Mouse (Mus musculus) CH12.LX (cell line): Measurements from ENCODE around the gene Trib3. TPM values are rescaled to one million over a fixed set of nuclear protein-coding genes. Genes with fewer than 3 reads are reported as not detected.

Experiments
- DNase-seq: peaks from one replicate; pipeline ENCODE4 v3.0.0-alpha.2; 2013; ENCODE audit errors: extremely low read depth
- H3K27ac ChIP-seq: 2 replicates; pipeline ENCODE4 v1.5.1; 2012; ENCODE audit warnings: low read depth, mild to moderate bottlenecking, control low read depth, moderate library complexity; ENCODE audit not compliant: insufficient read depth
- H3K27me3 ChIP-seq: replicated peaks from 2 replicates; pipeline ENCODE3; 2012; ENCODE audit warnings: inconsistent platforms
- H3K36me3 ChIP-seq, 2 experiments: replicated peaks in 1 of 2; 2 replicates each; pipeline versions ENCODE3 to v1.6.1; 2012; ENCODE audit warnings: inconsistent platforms in 1 of 2, low read length in 1 of 2, mild to moderate bottlenecking in 1 of 2, mixed read lengths in 1 of 2, moderate library complexity in 1 of 2; ENCODE audit not compliant: control insufficient read depth in 1 of 2, insufficient read depth in 1 of 2
- H3K4me1 ChIP-seq, 2 experiments: 2 replicates each; pipeline ENCODE4 v1.6.1; 2012; ENCODE audit warnings: inconsistent platforms in 1 of 2, moderate library complexity in 1 of 2; ENCODE audit not compliant: insufficient read depth in 2 of 2, control insufficient read depth in 1 of 2
- H3K4me2 ChIP-seq: 2 replicates; pipeline ENCODE4 v1.6.1; 2012; ENCODE audit warnings: low read depth, mild to moderate bottlenecking, control low read depth; ENCODE audit not compliant: poor library complexity, insufficient read depth, severe bottlenecking
- H3K4me3 ChIP-seq, 3 experiments: fragments of 150-350 bp in 1 of 3; sonication (generic) in 1 of 3; replicated peaks in 1 of 3; 2 replicates each; pipeline versions ENCODE3 to v1.5.1; 2011 to 2012; ENCODE audit warnings: low read depth in 2 of 3, low read length in 2 of 3, mild to moderate bottlenecking in 2 of 3, moderate library complexity in 2 of 3, control low read depth in 1 of 3, improper control_type of control experiment in 1 of 3, inconsistent platforms in 1 of 3, mixed read lengths in 1 of 3; ENCODE audit not compliant: poor library complexity in 1 of 3
- H3K79me2 ChIP-seq: replicated peaks from 2 replicates; pipeline ENCODE4 v1.6.1; 2012; ENCODE audit warnings: mild to moderate bottlenecking, moderate library complexity; ENCODE audit not compliant: control insufficient read depth, poor library complexity, insufficient read depth, severe bottlenecking; ENCODE audit errors: extremely low read depth
- H3K9ac ChIP-seq: 2 replicates; pipeline ENCODE4 v1.6.1; 2012; ENCODE audit warnings: low read depth, mild to moderate bottlenecking, control low read depth, moderate library complexity; ENCODE audit not compliant: insufficient read depth
- H3K9me3 ChIP-seq: replicated peaks from 2 replicates; pipeline ENCODE3; 2012; ENCODE audit warnings: low read length, inconsistent platforms, mixed read lengths
- BHLHE40 ChIP-seq: IDR thresholded peaks from 2 replicates; pipeline ENCODE4 v1.6.1; 2011; ENCODE audit warnings: mild to moderate bottlenecking, low read depth, low read length, improper control_type of control experiment
- CHD1 ChIP-seq: IDR thresholded peaks from 2 replicates; pipeline ENCODE4 v1.6.1; 2012; ENCODE audit warnings: low read depth, low read length, improper control_type of control experiment, inconsistent platforms
- CTCF ChIP-seq, 2 experiments: IDR thresholded peaks in 1 of 2; conservative IDR thresholded peaks in 1 of 2; 2 replicates each; pipeline ENCODE4 v1.5.1; 2011 to 2012; ENCODE audit warnings: low read depth in 2 of 2, low read length in 2 of 2, improper control_type of control experiment in 1 of 2, inconsistent platforms in 1 of 2, mild to moderate bottlenecking in 1 of 2, moderate library complexity in 1 of 2
- GABPA ChIP-seq: IDR thresholded peaks from 2 replicates; pipeline ENCODE4 v1.6.1; 2012; ENCODE audit warnings: low read depth, low read length, improper control_type of control experiment, inconsistent platforms; ENCODE audit not compliant: insufficient replicate concordance
- IRF4 ChIP-seq: IDR thresholded peaks from 2 replicates; pipeline ENCODE4 v1.6.1; 2014; ENCODE audit warnings: low read depth, mild to moderate bottlenecking, inconsistent platforms, low read length, improper control_type of control experiment
- JUND ChIP-seq: conservative IDR thresholded peaks from 2 replicates; pipeline ENCODE4 v1.6.1; 2011; ENCODE audit warnings: low read depth, low read length, improper control_type of control experiment
- MAFK ChIP-seq: IDR thresholded peaks from 2 replicates; pipeline ENCODE4 v1.6.1; 2011; ENCODE audit warnings: low read length, improper control_type of control experiment; ENCODE audit not compliant: insufficient replicate concordance
- MAX ChIP-seq: IDR thresholded peaks from 2 replicates; pipeline ENCODE4 v1.6.1; 2011; ENCODE audit warnings: low read length, improper control_type of control experiment
- MAZ ChIP-seq: IDR thresholded peaks from 2 replicates; pipeline ENCODE4 v1.6.1; 2012; ENCODE audit warnings: low read depth, mild to moderate bottlenecking, inconsistent platforms, low read length, improper control_type of control experiment, moderate library complexity
- MEF2A ChIP-seq: IDR thresholded peaks from 2 replicates; pipeline ENCODE4 v1.6.1; 2014; ENCODE audit warnings: low read depth, mild to moderate bottlenecking, inconsistent platforms, low read length, improper control_type of control experiment, borderline replicate concordance
- MXI1 ChIP-seq: IDR thresholded peaks from 2 replicates; pipeline ENCODE4 v1.6.1; 2011; ENCODE audit warnings: mild to moderate bottlenecking, low read depth, low read length, improper control_type of control experiment
- NELFE ChIP-seq: IDR thresholded peaks from 2 replicates; pipeline ENCODE4 v1.6.1; 2011; ENCODE audit warnings: low read depth, low read length, improper control_type of control experiment
- NRF1 ChIP-seq: IDR thresholded peaks from 2 replicates; pipeline ENCODE4 v1.6.1; 2014; ENCODE audit warnings: low read depth, mild to moderate bottlenecking, inconsistent platforms, low read length, improper control_type of control experiment, moderate library complexity
- PAX5 ChIP-seq: IDR thresholded peaks from 2 replicates; pipeline ENCODE4 v1.6.1; 2012; ENCODE audit warnings: low read length, inconsistent platforms, mixed read lengths
- POLR2A ChIP-seq: IDR thresholded peaks from 2 replicates; pipeline ENCODE4 v1.6.1; 2011; ENCODE audit warnings: low read depth, mild to moderate bottlenecking, improper control_type of control experiment, low read length
- POLR2AphosphoS2 ChIP-seq: IDR thresholded peaks from 2 replicates; pipeline ENCODE4 v1.6.1; 2011; ENCODE audit warnings: low read depth, low read length, improper control_type of control experiment
- RAD21 ChIP-seq: IDR thresholded peaks from 2 replicates; pipeline ENCODE4 v1.6.1; 2011; ENCODE audit warnings: low read depth, mild to moderate bottlenecking, low read length, improper control_type of control experiment, moderate library complexity
- SMC3 ChIP-seq: IDR thresholded peaks from 2 replicates; pipeline ENCODE4 v1.6.1; 2011; ENCODE audit warnings: low read depth, low read length, improper control_type of control experiment
- TBP ChIP-seq: conservative IDR thresholded peaks from 2 replicates; pipeline ENCODE4 v1.6.1; 2011; ENCODE audit warnings: low read depth, low read length, improper control_type of control experiment
- UBTF ChIP-seq: IDR thresholded peaks from 2 replicates; pipeline ENCODE4 v1.6.1; 2012; ENCODE audit warnings: low read depth, mild to moderate bottlenecking, inconsistent platforms, low read length, improper control_type of control experiment, moderate library complexity
- dilution Hi-C: fragments of 300-500 bp; cut with MboI; formaldehyde crosslinking; loops from 2 replicates; pipeline ENCODE4 v1.14.3; 2020; ENCODE audit warnings: low sequenced_read_pairs; ENCODE audit not compliant: extremely low pct_unique_long_range_greater_than_20kb, extremely low pct_ligation_motif_present
- in situ Hi-C: fragments of 300-500 bp; cut with MboI; formaldehyde crosslinking; loops from 3 replicates; pipeline ENCODE4 v1.14.3; 2019; ENCODE audit warnings: low sequenced_read_pairs, low pct_ligation_motif_present, low pct_unique_long_range_greater_than_20kb, mixed read lengths
- polyA plus RNA-seq: library from polyadenylated mRNA; unstranded; fragments of >175 nt; gene quantifications from 2 replicates; pipeline ENCODE4 v1.2.1, GENCODE M21; 2012; ENCODE audit warnings: low read depth; ENCODE audit not compliant: insufficient read length
- total RNA-seq, 2 experiments: library from RNA; depleted of rRNA; stranded (reverse); fragments of 300-350 nt in 1 of 2; fragments of >200 nt in 1 of 2; gene quantifications; 2 replicates each; pipeline ENCODE4 v1.2.3; 2012 to 2014

The Trib3 gene
- total and polyA plus RNA-seq, 3 experiments: 25.1 to 56.9 (median 30.0) TPM

DNA sequence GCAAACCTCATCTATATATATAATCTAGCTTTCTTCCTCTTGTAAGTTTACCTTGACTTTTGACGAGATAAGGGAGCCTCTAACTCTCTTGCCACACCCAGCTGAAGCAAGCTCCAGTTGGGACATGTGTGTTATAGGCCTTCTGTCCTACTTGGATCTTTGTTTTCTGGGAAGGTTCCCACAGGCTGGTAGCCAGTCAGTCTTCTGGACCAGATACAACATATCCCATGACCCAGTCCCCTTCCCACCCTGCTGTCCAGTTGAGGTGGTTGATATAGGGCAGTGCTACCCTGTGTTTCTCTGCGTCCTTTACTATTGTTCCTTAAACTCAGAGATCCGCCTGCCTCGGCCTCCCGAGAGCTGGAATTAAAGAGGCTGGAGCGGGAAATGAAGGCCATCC, 38.4 kb downstream of the Trib3 start:
- no peak for DNase-seq
- no peaks in the 10 kb centered on the region for H3K79me2 ChIP-seq
- no peaks in the 10 kb centered on the region for H3K4me1 ChIP-seq
- H3K4me2 ChIP-seq: no peak overlapping the region
- no peak overlapping the region for H3K27ac ChIP-seq
- in situ Hi-C loops (no loop called here), dilution Hi-C loops (no loop called here)
- peaks cover 60 to 86% of the 10 kb centered on the region in 2 experiments for H3K36me3 ChIP-seq
- TF ChIP-seq UBTF: no peak
- no peak for TF ChIP-seq POLR2AphosphoS2
- no peak for TF ChIP-seq RAD21
- no peak for TF ChIP-seq POLR2A
- TF ChIP-seq BHLHE40: no peak
- no peak for TF ChIP-seq MEF2A
- no peak for TF ChIP-seq NRF1
- no peak for TF ChIP-seq MXI1
- no peak for TF ChIP-seq CHD1
- TF ChIP-seq IRF4: no peak
- no peak for TF ChIP-seq TBP
- no peak for TF ChIP-seq MAFK
- TF ChIP-seq JUND: no peak
- TF ChIP-seq SMC3: no peak
- TF ChIP-seq MAX: no peak
- TF ChIP-seq PAX5: no peak
- no peak overlapping the region for H3K4me3 ChIP-seq
- no peaks in the 10 kb centered on the region for H3K27me3 ChIP-seq
- H3K9me3 ChIP-seq: no peaks in the 10 kb centered on the region
- no peak overlapping the region for H3K9ac ChIP-seq

DNA sequence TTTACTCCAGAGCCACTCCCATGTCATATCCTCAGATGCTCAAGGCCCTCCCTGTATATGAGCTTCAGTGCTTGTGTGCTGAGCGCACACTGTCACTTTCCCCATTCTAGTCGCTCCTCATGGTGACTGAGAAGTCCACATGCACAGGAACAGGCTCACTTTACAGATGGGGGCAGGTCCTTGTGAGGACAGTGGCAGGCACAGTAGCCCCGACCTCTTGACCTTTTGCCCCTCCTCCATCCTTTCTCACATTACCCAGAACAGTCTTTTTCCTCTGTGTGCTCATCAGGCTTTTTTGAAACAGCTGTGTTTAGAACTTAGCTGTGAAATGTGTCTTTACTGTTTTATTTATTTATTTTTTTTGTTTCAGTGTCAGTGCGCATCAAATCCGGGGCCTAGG, 40.1 kb downstream of the Trib3 start:
- peaks cover 50 to 72% of the 10 kb centered on the region in 2 experiments for H3K36me3 ChIP-seq
- in situ Hi-C loops: no loop called here

More for the DNA sequence above, 40.1 kb downstream of the Trib3 start:
- TF ChIP-seq RAD21 (no peak), MAZ (no peak), GABPA (no peak), POLR2A (no peak), CTCF (conservative IDR thresholded peaks at IDR 0.05 in 1 of 2, IDR thresholded peaks at IDR 0.05 in 1 of 2; ENCODE audit: low read depth in 2 of 2, low read length in 2 of 2) (no peak), NELFE (no peak), JUND (no peak)
- TF ChIP-seq, all 38 proteins: peak for 0
- Histone ChIP-seq H3K27me3 (no peaks in the 10 kb centered on the region), H3K9ac (no peak overlapping the region), H3K4me3 (no peak overlapping the region), H3K79me2 (no peaks in the 10 kb centered on the region), H3K27ac (no peak overlapping the region), H3K4me1 (no peaks in the 10 kb centered on the region), H3K9me3 (no peaks in the 10 kb centered on the region), H3K4me2 (no peak overlapping the region)
- no peak for DNase-seq
- dilution Hi-C loops: no loop called here
